Mouse (Mus musculus) cerebellum, adult 8-10 months (tissue): ENCODE measurements at regions not wholly inside any gene's neighbourhood (a gene's known extent, or its start where the extent isn't known, plus 50 kb on each side); places are given as distances from the start of the nearest gene placed in this dataset.
"Not testable (repeated sequence)": the region's sequence is repeated elsewhere in the genome, so short reads cannot be mapped to it uniquely, and the experiment has no call there.

Experiments
- DNase-seq: peaks from one replicate; pipeline ENCODE4 v3.0.0; 2022

DNA sequence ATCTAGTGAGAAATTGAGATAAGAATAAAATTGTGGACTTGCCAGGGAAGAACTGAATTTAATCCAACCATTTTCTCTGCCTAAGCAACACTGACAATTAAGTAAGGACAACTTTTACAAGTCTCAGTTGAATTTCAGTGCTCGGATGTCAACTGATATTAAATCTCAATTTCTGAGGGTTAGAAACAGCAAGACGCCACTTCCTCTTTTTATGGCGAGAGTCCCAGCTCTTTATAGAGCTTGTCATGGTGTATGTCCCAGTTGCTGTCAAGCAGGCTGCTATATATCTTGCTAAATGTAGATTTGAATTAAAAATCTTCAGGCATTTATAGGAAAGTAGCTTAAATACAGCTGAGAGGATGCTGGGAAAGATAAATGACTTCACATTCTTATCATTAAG, 697.8 kb upstream of the Got2 start:
- DNase-seq: no peak

DNA sequence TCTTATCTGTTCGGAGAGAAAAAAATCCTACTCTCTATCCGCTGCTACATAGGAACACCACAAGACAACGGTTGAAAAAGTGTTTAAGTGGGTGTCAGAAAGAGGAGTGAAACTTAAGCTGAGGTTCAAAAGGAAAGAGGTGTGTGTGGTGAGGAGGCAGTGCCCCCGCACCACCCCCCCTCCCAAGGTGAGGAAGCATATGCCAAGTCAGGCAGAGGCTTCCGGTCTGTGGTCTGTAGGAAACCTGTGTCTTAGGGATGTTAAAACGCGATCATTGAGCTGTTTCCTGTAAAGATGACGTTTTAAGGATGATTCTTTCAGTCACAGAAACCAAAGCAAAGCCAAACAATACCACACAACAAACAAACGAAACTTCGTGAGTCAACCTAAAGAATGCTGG, 664.2 kb upstream of the Got2 start:
- DNase-seq: no peak

DNA sequence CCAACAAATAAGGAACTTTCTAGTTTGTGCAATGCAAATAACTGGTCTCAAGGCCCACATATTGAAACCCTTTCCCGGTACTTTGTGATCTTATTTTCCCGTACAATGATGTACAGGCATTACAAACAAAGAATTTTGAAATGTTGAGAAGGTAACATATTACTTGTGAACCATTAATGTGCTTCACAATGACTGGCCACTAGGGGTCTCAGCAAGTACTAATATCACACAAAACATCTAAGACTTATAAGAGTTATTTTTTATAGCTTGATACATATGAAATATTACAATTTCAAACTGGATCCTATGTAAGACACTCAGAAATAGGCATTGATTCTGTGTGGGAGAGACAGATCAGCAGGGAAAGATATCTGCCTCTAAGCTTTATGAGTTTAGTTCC, 662.1 kb upstream of the Got2 start:
- DNase-seq: no peak

DNA sequence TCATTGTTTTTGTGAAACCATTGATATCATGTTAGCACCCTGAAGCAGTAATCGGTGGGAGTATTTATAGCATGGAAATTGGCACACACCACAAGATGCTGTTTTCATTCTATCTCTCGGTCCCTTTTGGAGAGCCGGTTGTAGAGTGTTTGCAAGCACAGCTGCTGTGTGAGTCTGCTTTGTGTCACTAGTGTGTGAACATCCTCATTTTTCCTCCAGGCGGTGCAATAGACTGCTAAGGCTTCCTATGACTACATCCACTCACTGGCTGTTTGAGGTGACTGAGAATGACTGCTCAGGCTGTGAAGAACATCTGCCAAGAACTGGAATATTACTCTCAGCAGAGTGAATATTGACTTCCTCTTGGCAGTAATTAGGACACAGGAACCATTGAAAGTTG, 660.3 kb upstream of the Got2 start:
- no peak for DNase-seq

DNA sequence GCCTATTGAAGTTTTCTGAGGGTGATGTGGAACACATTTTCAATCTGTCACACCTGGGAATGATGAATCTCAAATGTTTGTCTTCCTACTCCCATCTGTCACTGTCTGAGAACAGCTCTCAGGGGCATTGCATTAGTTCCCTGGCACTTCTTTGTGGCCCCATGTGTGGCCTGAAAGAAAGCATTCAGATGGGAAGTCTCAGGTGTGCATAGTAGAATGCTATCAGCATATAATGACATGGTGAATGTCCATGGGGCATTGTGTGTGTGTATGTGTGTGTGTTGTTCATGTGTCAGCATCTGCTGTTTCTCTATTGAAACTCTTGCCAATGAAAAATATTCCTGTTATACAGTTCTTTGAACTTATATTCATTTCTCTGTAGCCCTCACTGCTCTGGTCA, 659.8 kb upstream of the Got2 start:
- no peak for DNase-seq

DNA sequence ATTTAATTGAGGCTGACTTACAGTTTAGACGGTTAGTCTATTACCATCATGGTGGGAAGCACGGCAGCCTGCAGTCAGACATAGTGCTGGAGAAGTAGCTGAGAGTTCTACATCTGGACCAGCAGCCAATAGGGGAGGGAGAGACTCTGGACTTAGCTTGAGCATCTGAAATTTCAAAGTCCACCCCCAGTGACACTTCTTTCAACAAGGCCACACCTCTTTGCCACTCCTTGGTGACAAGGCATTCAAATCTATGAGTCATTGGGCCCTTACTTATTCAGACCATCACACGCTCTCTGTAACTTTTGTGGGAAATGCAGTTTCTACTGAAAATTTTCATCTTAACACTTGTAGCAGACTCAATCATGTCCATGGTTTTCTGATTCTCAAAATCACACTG, 653.9 kb upstream of the Got2 start:
- no peak for DNase-seq

DNA sequence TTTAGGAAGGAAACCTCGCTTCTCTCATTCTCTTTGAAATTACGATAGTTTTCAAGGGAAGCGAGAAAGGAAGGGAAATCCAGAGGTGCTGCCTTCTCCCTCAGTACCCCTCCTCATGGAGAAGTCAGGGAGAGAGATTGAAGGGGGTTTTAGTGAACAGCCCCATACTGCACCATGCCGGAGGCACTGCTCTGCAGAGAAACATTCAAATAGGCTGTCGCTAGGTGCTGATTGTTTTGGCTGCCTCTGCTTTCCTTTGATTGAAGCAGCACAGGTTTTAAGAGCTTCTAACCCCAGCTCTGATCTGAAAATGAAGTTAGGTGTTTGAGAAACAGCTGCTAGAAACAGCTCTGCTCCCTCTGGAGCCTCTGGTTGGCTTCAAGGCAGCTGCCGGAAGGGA, 610.5 kb upstream of the Got2 start:
- DNase-seq: no peak

DNA sequence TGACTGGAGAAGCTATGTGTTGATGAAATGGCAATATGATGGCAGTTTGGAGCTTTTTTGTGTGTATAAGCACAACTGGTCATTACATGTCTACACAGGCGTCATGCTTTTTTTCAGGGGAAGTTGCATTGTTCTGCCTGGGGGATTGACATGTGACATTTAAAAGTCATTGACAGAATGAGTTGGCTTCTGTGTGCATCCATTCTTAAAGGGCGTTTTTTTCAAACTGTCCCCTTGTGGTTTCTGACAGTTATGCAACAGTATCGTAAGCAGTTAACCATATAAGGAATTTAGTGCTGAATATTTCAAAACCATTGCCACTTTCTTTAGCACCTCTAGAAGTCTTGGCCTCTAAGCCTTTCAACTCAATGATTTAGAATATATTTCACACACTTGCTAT, 607.1 kb upstream of the Got2 start:
- DNase-seq: no peak

DNA sequence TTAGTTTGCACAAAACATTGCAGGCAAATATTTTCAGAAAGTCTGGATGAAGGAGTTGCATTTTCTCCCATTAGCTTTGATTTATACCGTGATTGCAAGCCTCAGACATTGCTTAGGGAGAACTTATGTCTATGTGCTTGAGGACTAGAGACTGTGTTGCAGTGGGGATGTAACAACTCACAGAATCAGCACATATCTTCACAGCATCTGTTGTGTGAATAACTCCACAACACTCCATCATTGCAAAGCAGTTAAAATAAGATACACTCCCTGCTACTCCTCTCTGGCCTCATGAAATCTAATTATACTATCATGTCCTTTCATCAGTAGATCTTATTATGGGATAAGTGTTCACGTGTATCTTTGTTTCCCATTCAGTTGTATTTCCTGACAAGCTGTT, 601.5 kb upstream of the Got2 start:
- no peak for DNase-seq

DNA sequence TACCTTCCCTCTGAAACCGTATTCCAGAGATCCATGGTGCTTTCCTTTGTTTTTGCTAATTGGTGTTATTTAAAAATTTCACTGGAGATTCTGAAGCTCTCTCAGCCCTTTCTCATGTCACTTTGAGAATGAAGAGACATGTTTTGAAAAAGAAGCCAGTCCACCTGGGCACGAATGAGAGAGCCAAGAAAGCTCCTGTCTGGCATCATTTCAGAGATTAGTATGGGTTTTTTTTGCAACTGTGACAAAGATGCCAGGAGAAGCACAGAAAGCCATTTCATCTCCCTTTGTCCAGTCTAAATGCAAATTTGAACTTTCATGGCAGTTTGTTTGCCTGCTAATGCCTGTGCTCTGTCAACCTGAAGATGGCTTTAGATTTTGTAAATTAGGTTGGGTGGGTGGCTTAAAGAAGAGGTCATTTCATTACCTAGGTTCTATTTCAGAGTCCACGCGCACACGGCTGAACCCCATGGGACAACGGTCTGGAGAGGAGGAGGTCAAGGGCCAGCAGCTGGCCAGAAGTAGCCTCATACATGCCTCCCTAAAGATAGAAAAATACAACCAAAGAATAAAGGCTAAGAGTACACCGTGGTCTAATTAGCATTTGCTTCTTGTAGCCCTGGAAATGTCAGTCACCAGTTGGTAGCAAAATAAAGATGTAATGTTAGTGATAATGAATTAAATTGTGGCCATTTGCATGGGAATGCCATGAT, 600.5 kb upstream of the Got2 start:
- DNase-seq: no peak

DNA sequence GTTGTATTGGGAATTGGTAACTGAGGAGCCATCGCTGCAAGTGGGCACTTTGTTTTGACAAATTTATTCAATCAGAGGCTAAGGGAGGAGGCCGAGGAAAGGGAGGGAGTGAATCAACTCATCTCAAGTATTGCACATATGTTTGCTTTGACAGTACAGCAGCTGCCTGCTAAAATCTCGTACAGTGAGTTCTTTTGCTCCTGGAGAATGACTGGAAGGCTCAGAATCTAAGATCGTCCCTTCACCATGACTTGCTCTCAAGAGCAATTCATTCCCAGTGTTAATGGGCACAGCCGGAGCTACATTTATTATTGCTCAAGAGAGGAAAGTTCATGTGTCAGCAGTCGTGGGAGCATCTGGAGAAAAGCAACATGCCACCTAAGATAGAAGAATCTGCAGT, 567.6 kb upstream of the Got2 start:
- no peak for DNase-seq

DNA sequence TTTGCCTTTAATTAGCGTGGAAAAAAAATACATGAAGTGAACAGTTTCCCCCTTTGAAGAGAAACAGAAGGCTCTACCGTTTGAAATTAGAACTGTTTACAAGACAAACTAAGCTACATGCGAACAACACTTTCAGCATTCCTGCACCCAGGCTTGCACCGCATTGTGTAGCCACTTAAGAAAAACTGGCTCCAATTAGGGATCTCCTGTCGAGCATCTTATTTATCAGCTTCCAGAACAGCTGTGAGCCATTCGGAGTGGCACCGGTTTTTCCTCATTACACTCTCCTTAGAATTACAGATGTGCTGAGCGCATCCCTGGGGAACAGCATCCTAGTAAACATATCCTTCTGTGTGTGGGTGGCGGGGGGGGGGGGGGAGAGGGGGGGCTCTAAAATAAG, 567.0 kb upstream of the Got2 start:
- no peak for DNase-seq

DNA sequence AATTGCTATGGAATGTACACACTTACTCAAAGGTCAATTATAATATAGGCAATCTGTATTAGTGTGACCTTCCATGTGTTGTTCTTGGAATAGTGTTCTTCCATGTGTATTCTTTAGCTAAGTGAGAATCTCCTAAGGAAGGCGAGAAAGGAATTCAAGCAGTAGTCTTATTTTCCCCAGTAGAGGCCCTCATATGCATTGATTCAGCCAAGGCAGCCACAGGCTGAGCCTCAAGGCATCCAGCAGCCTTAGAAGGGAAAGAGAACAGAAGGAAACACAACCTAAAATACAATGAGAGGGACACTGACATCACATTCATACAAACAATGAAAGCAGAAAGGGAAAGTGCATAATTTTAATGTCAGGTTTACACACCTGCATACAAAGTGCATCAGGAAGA, 541.4 kb upstream of the Got2 start:
- DNase-seq: no peak

DNA sequence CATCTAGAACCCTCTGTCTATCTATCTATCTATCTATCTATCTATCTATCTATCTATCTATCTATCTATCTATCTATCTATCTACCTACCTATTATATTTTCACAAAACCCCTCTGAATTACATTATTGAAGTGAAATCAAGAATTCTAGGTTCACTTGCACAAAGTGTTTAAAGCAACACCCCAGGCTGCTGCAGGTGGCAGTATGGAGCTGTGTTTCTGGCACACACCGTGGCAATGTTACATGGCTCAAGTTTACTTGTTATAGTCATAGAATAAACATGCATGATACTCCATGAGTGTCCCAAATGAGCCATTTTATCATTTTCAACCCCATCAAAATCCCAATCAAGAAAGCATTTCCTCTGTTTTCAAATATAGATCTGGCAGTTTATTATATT, 538.6 kb upstream of the Got2 start:
- no peak for DNase-seq

DNA sequence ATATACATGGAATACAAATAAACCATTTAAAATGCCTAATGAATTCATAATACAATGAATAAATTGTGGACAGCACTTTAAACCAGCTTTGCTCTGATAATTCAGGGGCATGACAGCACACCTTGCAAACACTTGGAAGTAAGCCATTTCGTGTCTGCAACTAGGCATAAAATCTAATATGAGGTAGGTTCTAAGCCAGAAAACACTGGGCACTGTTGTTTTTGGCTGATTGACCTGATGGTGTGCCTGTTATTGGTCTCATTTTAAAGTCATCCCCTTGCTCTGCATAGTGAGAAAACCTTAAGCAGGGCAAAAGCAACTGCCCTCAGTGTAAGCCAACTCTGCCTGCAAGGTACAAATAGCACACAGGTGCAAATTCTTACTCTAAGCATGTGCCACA, 521.3 kb upstream of the Got2 start:
- DNase-seq: no peak

DNA sequence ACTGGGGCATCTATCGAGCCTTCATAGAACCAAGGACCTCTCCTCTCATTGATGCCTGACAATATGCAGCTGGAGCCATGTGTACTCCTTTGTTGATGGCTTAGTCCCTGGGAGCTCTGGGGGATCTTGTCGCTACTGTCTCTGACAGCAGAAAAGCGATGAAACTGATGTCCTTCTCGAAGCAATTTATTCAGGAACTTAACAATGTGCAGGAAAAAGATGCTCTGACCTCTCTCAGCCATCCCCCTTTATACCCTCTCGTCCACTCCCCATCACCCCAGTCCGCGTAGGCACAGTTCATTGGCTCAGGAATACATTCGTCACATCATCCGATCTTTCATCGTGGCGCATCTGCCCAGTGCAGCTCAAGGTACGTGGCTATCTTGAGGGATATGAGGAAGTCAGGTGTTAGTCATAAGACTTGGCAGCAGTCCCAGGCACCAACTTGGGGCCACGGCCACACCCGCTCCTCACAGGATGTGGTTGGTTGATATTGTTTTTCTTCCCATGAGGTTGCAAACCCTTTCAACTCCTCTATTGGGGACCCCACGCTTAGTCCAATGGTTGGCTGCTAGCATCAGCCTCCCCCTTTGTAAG, 516.3 kb upstream of the Got2 start:
- DNase-seq: no peak

DNA sequence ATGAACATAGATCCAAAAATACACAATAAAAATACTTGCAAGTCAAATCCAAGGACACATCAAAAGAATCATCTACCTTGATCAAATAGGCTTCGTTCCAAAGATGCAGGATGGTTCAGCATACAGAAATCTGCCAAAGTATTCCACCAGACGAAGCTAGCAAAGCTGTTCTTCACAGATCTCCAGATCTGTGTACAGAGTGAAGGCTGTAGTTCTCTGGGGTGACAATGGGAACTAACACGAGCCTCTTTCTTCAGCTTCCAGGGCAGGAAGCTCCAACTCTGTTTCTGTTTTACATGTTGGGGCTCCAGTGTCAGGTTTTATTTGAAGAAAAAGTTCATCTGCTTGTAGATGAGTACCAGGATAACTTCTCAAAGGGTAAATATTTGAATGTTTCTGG, 515.3 kb upstream of the Got2 start:
- no peak for DNase-seq

DNA sequence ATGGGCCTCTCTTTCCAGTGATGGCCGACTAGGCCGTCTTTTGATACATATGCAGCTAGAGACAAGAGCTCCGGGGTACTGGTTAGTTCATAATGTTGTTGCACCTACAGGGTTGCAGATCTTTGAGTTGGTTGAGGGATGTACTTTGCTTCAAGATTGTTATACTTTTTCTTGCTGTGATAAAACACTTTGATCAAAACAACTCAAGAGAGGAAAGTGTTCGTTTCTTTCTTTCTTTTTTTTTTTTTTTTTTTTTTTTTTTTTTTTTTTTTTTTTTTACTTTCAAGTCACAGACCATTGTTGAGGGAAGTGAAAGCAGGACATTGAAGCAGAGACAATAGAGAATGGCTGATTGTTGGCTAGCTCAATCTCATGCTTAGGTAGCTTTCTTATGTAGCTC, 511.0 kb upstream of the Got2 start:
- not testable (repeated sequence) for DNase-seq

DNA sequence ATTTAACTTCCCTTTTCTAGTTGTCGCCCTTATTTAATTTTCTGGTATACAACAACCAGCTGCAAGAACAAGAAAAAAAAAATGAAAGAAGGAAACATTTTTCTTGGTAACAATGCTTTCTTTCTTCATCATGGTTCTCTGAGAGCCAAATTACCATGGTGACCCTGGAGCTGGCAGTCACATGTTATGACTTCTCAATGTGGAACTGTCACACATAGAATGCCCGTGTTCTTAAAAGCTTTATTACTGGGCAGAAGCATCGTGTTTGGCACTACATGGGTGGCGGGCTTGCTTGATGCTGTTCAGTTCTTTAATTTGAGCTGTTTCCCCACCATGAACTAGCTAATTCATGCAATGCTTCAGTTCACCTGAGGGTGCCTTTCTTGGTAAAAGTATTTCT, 504.7 kb upstream of the Got2 start:
- DNase-seq: no peak

DNA sequence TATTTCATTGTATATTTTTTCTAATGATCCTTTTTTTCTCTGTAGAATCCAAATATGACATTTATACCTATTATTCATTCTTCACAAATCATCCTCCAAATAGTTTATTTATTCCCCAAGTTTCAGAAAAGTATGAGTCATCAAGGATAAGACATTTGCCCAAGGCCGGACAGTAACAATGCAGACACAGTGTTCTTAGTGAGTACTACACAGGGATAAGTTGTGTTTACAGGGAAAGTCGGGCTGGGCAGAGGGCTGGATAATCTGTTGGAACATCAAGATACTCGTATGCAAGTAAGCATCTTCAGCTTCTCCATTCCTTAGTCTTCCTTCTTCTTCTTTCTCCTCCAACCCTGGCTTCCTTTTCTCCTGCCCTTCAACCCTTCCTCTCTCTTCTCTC, 500.9 kb upstream of the Got2 start:
- no peak for DNase-seq

DNA sequence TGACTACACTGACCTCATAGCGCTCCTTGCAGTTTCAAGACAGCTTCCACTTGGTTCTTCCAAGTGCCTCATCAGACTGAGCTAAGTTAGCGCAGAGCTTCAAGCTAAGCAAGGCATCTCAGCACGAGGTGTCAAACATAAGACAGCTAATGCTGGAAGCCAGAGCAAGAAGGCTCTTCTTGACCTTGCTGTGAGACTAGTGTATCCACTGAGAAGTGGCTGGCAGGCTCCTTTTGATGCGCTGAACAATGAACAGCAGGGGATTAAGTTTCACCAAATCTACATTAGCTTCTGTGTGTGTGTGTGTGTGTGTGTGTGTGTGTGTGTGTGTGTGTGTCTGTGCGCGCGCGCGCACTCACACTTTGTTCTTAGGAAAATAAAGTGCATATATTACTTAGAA, 482.2 kb upstream of the Got2 start:
- no peak for DNase-seq

DNA sequence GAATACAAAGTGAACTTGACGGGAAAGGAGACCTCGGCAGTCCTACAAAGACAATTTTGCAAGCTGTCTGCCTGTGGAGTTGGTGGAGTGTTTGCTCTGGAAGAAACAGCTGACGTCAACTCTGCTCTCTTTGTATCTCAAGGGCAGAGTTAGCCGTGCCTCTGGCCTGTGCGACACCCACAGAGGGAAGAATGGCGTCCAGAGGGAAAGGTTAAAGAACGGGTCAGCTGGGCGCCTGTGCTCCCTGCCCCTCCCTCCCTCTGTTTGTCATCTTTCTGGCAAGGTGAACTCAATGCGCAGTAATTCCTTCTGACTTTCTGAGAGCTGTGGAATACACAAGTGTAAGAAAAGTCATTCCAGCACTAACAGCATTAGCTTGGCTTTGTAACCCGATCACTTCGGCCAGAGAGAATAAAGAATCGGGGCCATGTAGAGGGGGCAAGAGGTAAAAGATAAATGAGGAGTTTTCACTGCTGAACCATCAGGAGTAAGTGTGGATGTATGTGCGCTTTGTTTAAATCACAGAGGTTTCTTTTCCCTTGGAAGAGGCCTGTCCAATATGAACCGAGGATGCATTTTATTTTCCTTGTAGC, 474.6 kb upstream of the Got2 start:
- no peak for DNase-seq

DNA sequence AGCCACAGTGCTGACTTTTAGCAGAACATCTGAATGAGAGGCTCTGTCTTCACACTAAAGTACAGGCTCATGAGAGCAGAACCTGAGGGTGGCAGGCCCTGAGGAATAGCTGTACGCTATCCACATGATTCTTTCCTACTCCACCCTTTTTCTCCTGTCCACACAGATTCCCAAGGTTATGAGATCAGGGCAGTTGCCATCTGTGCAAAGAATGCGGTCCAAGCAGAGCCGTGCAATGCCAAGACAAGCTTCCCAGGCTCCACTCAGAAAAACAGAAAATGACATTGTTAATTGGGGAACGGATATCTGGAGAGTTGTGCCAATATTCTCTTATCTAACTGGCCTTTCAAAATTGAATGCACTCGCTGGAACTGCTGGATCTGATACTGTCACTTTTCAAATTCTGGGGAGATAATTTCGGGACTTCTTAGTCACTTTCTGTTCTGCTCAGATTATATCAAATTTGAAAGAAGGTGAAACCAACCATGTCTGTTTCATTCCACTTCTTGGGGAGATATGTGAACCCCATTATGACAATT, 462.3 kb upstream of the Got2 start:
- peak; percentile 30 for DNase-seq

DNA sequence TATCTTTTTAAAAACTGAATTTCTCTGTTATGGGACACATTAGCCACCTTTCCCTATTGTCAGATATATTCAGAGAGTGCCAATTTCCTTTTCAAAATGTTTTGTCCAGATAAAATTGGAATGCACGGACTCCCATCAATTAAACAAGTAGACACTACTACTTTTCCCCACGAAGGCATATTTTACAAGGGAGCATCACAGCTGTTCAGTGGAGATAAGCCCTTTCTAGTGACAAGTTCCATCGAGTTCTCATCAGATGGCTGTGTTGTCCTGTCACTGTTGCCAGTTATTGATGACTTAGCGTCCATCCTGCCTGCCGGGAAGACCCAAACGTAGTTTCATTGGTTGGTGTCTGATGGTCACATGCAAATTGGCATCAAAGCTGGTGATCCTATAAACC, 461.2 kb upstream of the Got2 start:
- DNase-seq: no peak

DNA sequence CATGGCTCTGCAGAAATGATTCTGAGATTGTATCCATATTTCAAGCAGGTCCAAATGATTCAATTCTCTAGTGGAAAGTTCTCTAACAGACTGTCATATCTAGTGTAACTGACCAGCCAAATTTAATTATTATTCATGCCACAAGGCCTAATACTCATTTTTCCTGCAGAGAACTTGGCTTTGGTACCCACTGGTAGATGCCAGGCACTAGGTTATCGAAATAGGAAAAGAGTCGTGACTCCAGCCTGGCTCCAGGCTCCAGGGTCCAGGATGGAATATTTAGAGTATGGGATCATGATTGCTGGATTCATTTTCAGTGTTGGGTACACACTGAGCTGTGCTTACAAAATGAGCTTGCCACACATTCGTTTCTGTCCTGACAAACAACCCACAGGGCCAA, 452.4 kb upstream of the Got2 start:
- DNase-seq: no peak
